Mouse (Mus musculus): ENCODE data around the gene Fgf22. TPM values are rescaled to one million over a fixed set of nuclear protein-coding genes. Genes with fewer than 3 reads are reported as not detected.
"Not testable (repeated sequence)": the region's sequence is repeated elsewhere in the genome, so short reads cannot be mapped to it uniquely, and the experiment has no call there.

Gene Fgf22
- polyA plus RNA-seq, 1 experiment from 2014 or later = not detected

DNA sequence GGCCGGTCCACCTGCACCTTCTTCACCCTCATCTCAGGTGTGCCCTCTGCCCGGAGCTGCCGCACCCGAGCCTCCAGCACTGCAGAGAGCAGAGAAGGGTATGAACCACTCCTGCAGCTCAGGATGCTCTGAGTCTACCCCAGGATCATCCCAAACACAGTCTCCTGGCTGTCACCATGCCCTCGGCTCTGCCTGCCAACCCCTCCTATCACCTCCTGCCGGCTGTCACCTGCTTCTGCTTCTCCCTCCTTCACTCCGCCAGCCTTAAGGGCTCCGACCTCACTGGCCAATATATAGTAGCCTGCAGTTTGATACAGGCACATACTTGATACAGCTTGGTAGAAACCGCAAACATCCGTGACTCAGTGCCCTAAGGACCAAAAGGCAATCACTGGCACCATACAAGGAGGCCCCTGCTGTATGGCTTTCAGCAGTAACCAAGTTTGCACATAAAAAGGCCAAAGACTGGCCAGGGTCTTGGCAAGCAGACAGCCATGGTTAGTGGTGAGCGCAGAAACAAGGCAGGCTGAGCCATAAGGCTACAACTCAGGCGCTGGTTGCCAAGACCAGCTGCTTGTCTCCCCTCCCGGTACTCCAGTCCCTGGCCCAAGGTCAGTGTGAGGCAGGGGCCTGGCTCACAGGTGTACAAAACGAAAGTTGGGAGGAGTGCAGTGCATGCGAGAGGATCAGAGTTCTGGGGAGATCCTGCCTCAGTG, 11.1 kb upstream of the Fgf22 start:
- H3K4me3 ChIP-seq (ENCODE audit: inconsistent target) = no peak overlapping the region
- 94% methylated on average over 15 of the region's 15 CpGs for WGBS (ENCODE audit: missing documents)
- H3K79me2 ChIP-seq (ENCODE audit: inconsistent target) = peaks cover 7% of the 10 kb centered on the region; the same call in 1 of the 2 replicates
- H3K27ac ChIP-seq = no peak overlapping the region
- H3K36me3 ChIP-seq (ENCODE audit: inconsistent target) = peaks cover 33% of the 10 kb centered on the region; the same call in 1 of the 2 replicates

DNA sequence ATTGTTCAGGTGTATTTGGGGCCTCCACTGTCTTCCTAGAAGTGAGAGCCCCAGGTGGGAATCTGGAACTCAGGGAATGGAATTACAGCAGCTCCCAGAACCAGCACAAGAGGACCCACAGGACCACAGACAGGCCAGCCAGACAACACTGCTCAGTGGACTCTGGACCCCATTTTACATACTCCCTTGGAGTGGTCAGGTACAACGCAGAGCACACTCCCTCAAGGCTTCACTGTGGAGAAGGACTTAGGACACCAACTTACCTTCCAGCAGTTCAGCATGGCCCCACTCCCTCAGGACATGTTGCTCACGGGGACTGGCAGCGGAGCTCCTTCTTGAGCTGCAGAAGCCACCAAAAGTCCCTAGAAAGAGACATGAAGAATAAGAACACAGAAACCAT, 9.5 kb upstream of the Fgf22 start:
- Histone ChIP-seq H3K4me3 (ENCODE audit: inconsistent target) (peak overlapping the region; percentile 71; the same call in 1 of the 2 replicates), H3K79me2 (ENCODE audit: inconsistent target) (peaks cover 7% of the 10 kb centered on the region; the same call in 1 of the 2 replicates), H3K27ac (no peak overlapping the region), H3K36me3 (ENCODE audit: inconsistent target) (peaks cover 27% of the 10 kb centered on the region; the same call in 1 of the 2 replicates)
- WGBS (ENCODE audit: missing documents) = 89% methylated on average over 3 of the region's 3 CpGs

DNA sequence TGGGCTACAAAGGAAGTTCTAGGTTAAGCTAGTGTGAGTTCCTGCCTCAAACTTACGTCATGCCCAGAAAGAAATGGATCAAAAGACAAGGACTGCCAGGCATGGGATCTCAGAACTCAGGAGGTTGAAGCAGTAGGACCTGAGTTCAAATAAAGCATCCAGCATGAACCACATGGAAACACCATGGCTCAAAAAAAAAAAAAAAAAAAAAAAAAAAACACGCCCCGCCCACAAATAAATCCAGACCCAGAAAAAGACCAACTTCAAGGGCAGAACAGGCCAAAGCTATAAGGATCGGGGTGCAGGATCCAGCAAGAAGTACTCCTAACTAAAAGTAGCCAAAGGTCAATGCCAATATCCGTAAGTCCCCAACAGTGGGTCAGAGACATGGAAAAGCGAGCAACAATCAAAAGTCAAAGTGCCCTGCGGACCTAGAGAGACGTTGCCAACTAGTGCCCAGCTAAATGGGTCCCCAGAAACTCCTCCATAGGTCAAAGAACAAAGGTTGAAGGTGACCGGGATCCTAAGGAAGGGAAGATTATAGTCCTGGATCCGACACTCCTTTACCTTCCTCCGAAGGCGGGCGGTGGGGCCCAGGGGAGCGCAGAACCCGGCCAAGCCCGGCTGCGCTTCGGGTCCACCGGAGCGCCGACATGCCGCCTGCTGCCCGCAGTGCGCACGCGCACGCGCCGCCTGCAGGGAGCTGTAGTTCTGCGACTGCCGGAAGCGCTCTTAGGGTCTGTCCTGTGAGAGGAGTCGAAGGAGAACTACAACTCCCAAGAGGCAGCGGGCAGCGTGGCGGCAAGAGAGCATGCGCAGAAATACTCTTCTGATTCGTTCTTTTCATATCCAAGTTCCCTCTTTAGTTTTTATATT, 8.7 kb upstream of the Fgf22 start, which contains the start of gene Polrmt:
Polrmt (minus strand) TSS at position 684 of the 876 bp plus-strand sequence.
- Histone ChIP-seq H3K4me3 (ENCODE audit: inconsistent target) (peak within 1 kb of the TSS; percentile 71), H3K36me3 (ENCODE audit: inconsistent target) (peaks cover 19% of the 10 kb centered on the region; the same call in 1 of the 2 replicates), H3K79me2 (ENCODE audit: inconsistent target) (peaks cover 7% of the 10 kb centered on the region; the same call in 1 of the 2 replicates), H3K27ac (peak within 1 kb of the TSS; percentile 22; the same call in 1 of the 2 replicates)
- WGBS (ENCODE audit: missing documents) = 3% methylated on average over 38 of the region's 38 CpGs

DNA sequence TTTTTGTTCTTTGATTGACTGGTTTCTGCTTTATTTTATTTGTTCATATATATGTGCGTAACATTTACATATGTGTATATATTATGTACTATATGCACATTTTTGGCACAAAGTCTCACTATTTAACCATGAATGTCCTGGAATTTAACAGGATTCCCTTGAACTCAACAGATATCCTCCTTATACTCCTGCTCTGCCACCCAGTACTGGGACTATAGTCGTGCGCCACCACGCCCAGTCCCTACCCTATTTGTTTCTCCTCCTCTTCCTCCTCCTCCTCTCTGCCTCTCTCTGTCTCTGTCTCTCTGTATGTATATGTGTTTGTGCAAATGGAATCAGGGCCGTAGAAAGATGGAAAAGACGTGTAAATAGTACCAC, 8.1 kb upstream of the Fgf22 start:
- Histone ChIP-seq H3K4me3 (ENCODE audit: inconsistent target) (no peak overlapping the region; the same call in 1 of the 2 replicates), H3K27ac (peak overlapping the region; percentile 22; the same call in 1 of the 2 replicates)
- 24% methylated on average over 6 of the region's 6 CpGs for WGBS (ENCODE audit: missing documents)

GRCm38 (mm10) chr10:79748496-79748895, 6.4 kb upstream of the Fgf22 start:
- Histone ChIP-seq H3K4me3 (ENCODE audit: inconsistent target) (no peak overlapping the region), H3K36me3 (ENCODE audit: inconsistent target) (peaks cover 8% of the 10 kb centered on the region; the same call in 1 of the 2 replicates), H3K27ac (no peak overlapping the region), H3K79me2 (ENCODE audit: inconsistent target) (peaks cover 7% of the 10 kb centered on the region; the same call in 1 of the 2 replicates)
- 95% methylated on average over 5 of the region's 6 CpGs for WGBS (ENCODE audit: missing documents)

More for the DNA sequence above, 8.1 kb upstream of the Fgf22 start:
- Histone ChIP-seq H3K79me2 (ENCODE audit: inconsistent target) (peaks cover 7% of the 10 kb centered on the region; the same call in 1 of the 2 replicates), H3K36me3 (ENCODE audit: inconsistent target) (peaks cover 13% of the 10 kb centered on the region; the same call in 1 of the 2 replicates)

GRCm38 (mm10) chr10:79755854-79756253, 978 bp downstream of the Fgf22 start:
- Histone ChIP-seq H3K79me2 (ENCODE audit: inconsistent target) (no peaks in the 10 kb centered on the region), H3K27ac (no peak overlapping the region), H3K36me3 (ENCODE audit: inconsistent target) (peaks cover 17% of the 10 kb centered on the region; the same call in 1 of the 2 replicates), H3K4me3 (ENCODE audit: inconsistent target) (no peak overlapping the region)
- WGBS (ENCODE audit: missing documents) = 95% methylated on average over 3 of the region's 3 CpGs

DNA sequence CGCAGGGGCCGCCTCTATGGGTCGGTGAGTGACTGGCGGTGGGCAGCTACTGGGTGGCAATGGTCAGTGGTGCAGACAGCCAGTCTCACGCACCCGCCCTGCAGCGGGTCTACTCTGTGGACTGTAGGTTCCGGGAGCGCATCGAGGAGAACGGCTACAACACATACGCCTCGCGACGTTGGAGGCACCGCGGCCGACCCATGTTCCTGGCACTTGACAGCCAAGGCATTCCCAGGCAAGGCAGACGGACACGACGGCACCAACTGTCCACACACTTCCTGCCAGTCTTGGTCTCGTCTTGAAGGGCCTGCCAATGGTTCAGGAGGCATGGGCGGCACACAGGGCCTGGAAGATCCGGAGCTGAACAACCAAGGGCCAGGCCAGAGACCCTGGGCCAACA, 1.8 kb downstream of the Fgf22 start:
- H3K79me2 ChIP-seq (ENCODE audit: inconsistent target) = no peaks in the 10 kb centered on the region
- H3K27ac ChIP-seq = no peak overlapping the region
- 94% methylated on average over 24 of the region's 24 CpGs for WGBS (ENCODE audit: missing documents)
- no peak overlapping the region for H3K4me3 ChIP-seq (ENCODE audit: inconsistent target)
- peaks cover 23% of the 10 kb centered on the region; the same call in 1 of the 2 replicates for H3K36me3 ChIP-seq (ENCODE audit: inconsistent target)

- H3K27ac ChIP-seq; H3K4me3 ChIP-seq (ENCODE audit: inconsistent target): not testable (repeated sequence)
- peaks cover 25% of the 10 kb centered on the region; the same call in 1 of the 2 replicates for H3K36me3 ChIP-seq (ENCODE audit: inconsistent target)
- WGBS (ENCODE audit: missing documents) = 100% methylated on average over 1 of the region's 1 CpGs
- H3K79me2 ChIP-seq (ENCODE audit: inconsistent target) = peaks cover 26% of the 10 kb centered on the region
Measured at GRCm38 (mm10) chr10:79759675-79760074, 4.8 kb downstream of the Fgf22 start.

- Histone ChIP-seq H3K27ac (no peak overlapping the region), H3K36me3 (ENCODE audit: inconsistent target) (peaks cover 25% of the 10 kb centered on the region; the same call in 1 of the 2 replicates), H3K79me2 (ENCODE audit: inconsistent target) (peaks cover 36% of the 10 kb centered on the region), H3K4me3 (ENCODE audit: inconsistent target) (no peak overlapping the region)
- 90% methylated on average over 11 of the region's 11 CpGs for WGBS (ENCODE audit: missing documents)
Measured at GRCm38 (mm10) chr10:79760603-79761143, 5.8 kb downstream of the Fgf22 start.

DNA sequence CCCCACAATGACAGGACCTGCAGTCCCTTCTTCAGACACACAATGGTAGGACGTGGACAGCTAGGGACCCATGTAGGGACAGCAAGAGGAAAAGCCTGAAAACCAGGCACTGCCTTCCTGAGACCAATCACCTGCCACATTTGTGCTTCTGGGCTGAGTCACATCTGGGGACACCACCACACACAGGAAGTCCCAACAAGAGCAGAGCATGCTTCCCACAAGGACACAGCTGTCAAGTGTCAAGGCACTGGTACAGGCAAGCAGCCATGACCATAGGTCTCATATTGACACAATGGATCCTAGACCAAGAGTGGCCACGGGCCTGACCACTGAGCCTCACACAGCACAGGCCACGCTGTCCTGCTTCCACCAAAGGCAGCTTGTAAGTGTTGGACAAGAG, 8.0 kb downstream of the Fgf22 start:
- Histone ChIP-seq H3K36me3 (ENCODE audit: inconsistent target) (peaks cover 21% of the 10 kb centered on the region; the same call in 1 of the 2 replicates), H3K4me3 (ENCODE audit: inconsistent target) (no peak overlapping the region), H3K79me2 (ENCODE audit: inconsistent target) (peaks cover 43% of the 10 kb centered on the region), H3K27ac (no peak overlapping the region)
- WGBS (ENCODE audit: missing documents) = 88% methylated on average over 3 of the region's 3 CpGs

GRCm38 (mm10) chr10:79764234-79764633, 9.4 kb downstream of the Fgf22 start:
- Histone ChIP-seq H3K4me3 (ENCODE audit: inconsistent target) (no peak overlapping the region), H3K36me3 (ENCODE audit: inconsistent target) (peaks cover 20% of the 10 kb centered on the region; the same call in 1 of the 2 replicates), H3K27ac (no peak overlapping the region), H3K79me2 (ENCODE audit: inconsistent target) (peaks cover 43% of the 10 kb centered on the region)
- 72% methylated on average over 7 of the region's 7 CpGs for WGBS (ENCODE audit: missing documents)

GRCm38 (mm10) chr10:79765228-79765745, 10.4 kb downstream of the Fgf22 start:
- Histone ChIP-seq H3K4me3 (ENCODE audit: inconsistent target) (peak overlapping the region; percentile 64; the same call in 1 of the 2 replicates), H3K79me2 (ENCODE audit: inconsistent target) (peaks cover 43% of the 10 kb centered on the region), H3K27ac (no peak overlapping the region), H3K36me3 (ENCODE audit: inconsistent target) (peaks cover 13% of the 10 kb centered on the region; the same call in 1 of the 2 replicates)
- 72% methylated on average over 2 of the region's 2 CpGs for WGBS (ENCODE audit: missing documents)

DNA sequence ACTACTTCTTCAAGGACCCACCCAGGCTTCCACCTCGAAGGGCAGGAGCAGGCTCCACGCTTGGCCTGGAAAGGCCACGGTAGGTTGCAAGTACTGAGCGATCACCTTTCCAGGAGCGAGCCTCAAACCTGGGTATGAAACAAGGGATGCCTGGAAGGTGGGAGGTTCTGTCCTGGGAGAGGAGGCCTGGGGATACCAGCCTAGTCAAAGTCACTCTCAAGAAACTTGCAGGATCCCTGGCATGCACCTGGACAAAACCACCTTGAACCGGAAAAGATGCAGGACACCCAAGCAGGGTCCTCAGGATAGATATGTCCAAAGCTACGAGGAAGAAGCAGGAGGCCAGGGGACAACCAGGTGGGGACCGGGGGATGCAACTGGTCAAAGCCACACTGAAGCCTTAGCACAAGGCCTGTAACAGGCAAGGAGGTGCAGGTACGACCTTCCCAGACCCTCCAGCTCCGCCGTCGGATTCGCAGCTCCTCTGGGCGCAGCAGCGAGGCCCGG, 11.2 kb downstream of the Fgf22 start:
- WGBS (ENCODE audit: missing documents) = 9% methylated on average over 16 of the region's 16 CpGs
- H3K36me3 ChIP-seq (ENCODE audit: inconsistent target) = peaks cover 6% of the 10 kb centered on the region; the same call in 1 of the 2 replicates
- H3K79me2 ChIP-seq (ENCODE audit: inconsistent target) = peaks cover 43% of the 10 kb centered on the region
- peak overlapping the region; percentile 64 for H3K4me3 ChIP-seq (ENCODE audit: inconsistent target)
- H3K27ac ChIP-seq = no peak overlapping the region

Measured in macrophage (primary cell).